Mouse (Mus musculus) forebrain, embryonic 11.5 days (tissue): Measurements from ENCODE around the gene Pou2af1. TPM values are rescaled to one million over a fixed set of nuclear protein-coding genes. Genes with fewer than 3 reads are reported as not detected.

ENCODE experiments used
- ATAC-seq: fragments of 200-750 bp; cut with Nextera tagmentation; replicated peaks from 2 replicates; pipeline ENCODE4 v1.8.0; 2017; ENCODE audit warnings: moderate TSS enrichment; ENCODE audit not compliant: low FRiP score
- DNase-seq: peaks from one replicate; pipeline ENCODE4 v3.0.0-alpha.2; 2017; ENCODE audit warnings: low spot score
- H3K27ac ChIP-seq: fragments of 300-500 bp; sonication (generic); 2 replicates; pipeline ENCODE4 v1.5.1; 2014; ENCODE audit warnings: low read depth, low read length
- H3K27me3 ChIP-seq: fragments of 300-500 bp; sonication (generic); 2 replicates; pipeline ENCODE4 v1.6.1; 2014; ENCODE audit warnings: mild to moderate bottlenecking, low read length, mixed read lengths; ENCODE audit not compliant: control insufficient read depth, insufficient read depth
- H3K36me3 ChIP-seq: fragments of 300-500 bp; sonication (generic); 2 replicates; pipeline ENCODE4 v1.6.1; 2014; ENCODE audit warnings: mild to moderate bottlenecking, low read length, moderate library complexity, mixed read lengths; ENCODE audit not compliant: control insufficient read depth, insufficient read depth
- H3K4me1 ChIP-seq: fragments of 300-500 bp; sonication (generic); replicated peaks from 2 replicates; pipeline ENCODE4 v1.6.1; 2014; ENCODE audit warnings: low read length, mixed read lengths; ENCODE audit not compliant: control insufficient read depth, insufficient read depth
- H3K4me2 ChIP-seq: fragments of 300-500 bp; sonication (generic); 2 replicates; pipeline ENCODE4 v1.6.1; 2014; ENCODE audit warnings: low read depth, mild to moderate bottlenecking, low read length, moderate library complexity, mixed read lengths; ENCODE audit not compliant: severe bottlenecking
- H3K4me3 ChIP-seq: fragments of 300-500 bp; sonication (generic); 2 replicates; pipeline ENCODE4 v1.5.1; 2014; ENCODE audit warnings: low read depth, low read length
- H3K9ac ChIP-seq: fragments of 300-500 bp; sonication (generic); 2 replicates; pipeline ENCODE4 v1.6.1; 2014; ENCODE audit warnings: low read length
- H3K9me3 ChIP-seq: fragments of 300-500 bp; sonication (generic); 2 replicates; pipeline ENCODE4 v1.6.1; 2016; ENCODE audit warnings: low read length, mixed read lengths; ENCODE audit not compliant: control insufficient read depth
- WGBS: fragments of 180-500 bp; shearing (Covaris S2); extraction: QIAGEN DNeasy Blood & Tissue Kit; methylation state at CpG from one replicate; pipeline ENCODE4 v1.1.7; 2014; 5-methylcytosine and 5-hydroxymethylcytosine counted together
- polyA plus RNA-seq: library from polyadenylated mRNA; unstranded; fragments of >200 nt; fragmentation: Nextera tagmentation; extraction: Ambion mirVana; gene quantifications from 2 replicates; pipeline ENCODE4 v1.2.1, GENCODE M21; 2014

Gene Pou2af1
- not detected in 2 replicates for polyA plus RNA-seq

GRCm38 (mm10) chr9:51213023-51213728, at the start of gene Pou2af1:
Gene Pou2af1, plus strand, starts transcription at chr9:51213708.
- 82% methylated on average over 20 of the region's 20 CpGs for WGBS
- no peaks in the 10 kb centered on the region for H3K4me1 ChIP-seq

GRCm38 (mm10) chr9:51163989-51164388, 49.5 kb upstream of the Pou2af1 start:
- H3K4me3 ChIP-seq, result no peak overlapping the region
- no peaks in the 10 kb centered on the region for H3K36me3 ChIP-seq
- no peaks in the 10 kb centered on the region for H3K27me3 ChIP-seq
- 88% methylated on average over 5 of the region's 5 CpGs for WGBS
- no peak overlapping the region for H3K27ac ChIP-seq
- DNase-seq, result no peak
- H3K4me2 ChIP-seq, result no peak overlapping the region
- H3K4me1 ChIP-seq, result no peaks in the 10 kb centered on the region
- no peaks in the 10 kb centered on the region for H3K9me3 ChIP-seq
- no peak for ATAC-seq
- H3K9ac ChIP-seq, result no peak overlapping the region

More at GRCm38 (mm10) chr9:51213023-51213728, at the start of gene Pou2af1:
- Histone ChIP-seq H3K4me2 (no peak within 1 kb of the TSS), H3K4me3 (no peak within 1 kb of the TSS), H3K9me3 (no peaks in the 10 kb centered on the region), H3K9ac (no peak within 1 kb of the TSS), H3K27me3 (no peaks in the 10 kb centered on the region), H3K27ac (no peak within 1 kb of the TSS), H3K36me3 (no peaks in the 10 kb centered on the region)
- no peak for ATAC-seq
- no peak for DNase-seq

- Histone ChIP-seq H3K27me3 (no peaks in the 10 kb centered on the region), H3K9ac (no peak within 1 kb of the TSS), H3K4me3 (no peak within 1 kb of the TSS), H3K4me2 (no peak within 1 kb of the TSS), H3K27ac (no peak within 1 kb of the TSS), H3K4me1 (no peaks in the 10 kb centered on the region), H3K9me3 (no peaks in the 10 kb centered on the region), H3K36me3 (no peaks in the 10 kb centered on the region)
- ATAC-seq (no peak), DNase-seq (no peak)
- WGBS, result 48% methylated on average over 6 of the region's 6 CpGs
Measured at GRCm38 (mm10) chr9:51165312-51166180, 48.0 kb upstream of the Pou2af1 start, which contains the start of gene Gm32742. Gene Gm32742, minus strand, starts transcription at chr9:51165517.

GRCm38 (mm10) chr9:51167954-51168353, 45.6 kb upstream of the Pou2af1 start:
- Histone ChIP-seq H3K27ac (no peak overlapping the region), H3K4me2 (no peak overlapping the region), H3K9ac (no peak overlapping the region), H3K36me3 (no peaks in the 10 kb centered on the region), H3K9me3 (no peaks in the 10 kb centered on the region), H3K27me3 (no peaks in the 10 kb centered on the region), H3K4me1 (no peaks in the 10 kb centered on the region), H3K4me3 (no peak overlapping the region)
- WGBS, result 66% methylated on average over 11 of the region's 11 CpGs
- ATAC-seq, result no peak
- no peak for DNase-seq

GRCm38 (mm10) chr9:51168698-51169097, 44.8 kb upstream of the Pou2af1 start:
- Histone ChIP-seq H3K27me3 (no peaks in the 10 kb centered on the region), H3K4me1 (no peaks in the 10 kb centered on the region), H3K4me3 (no peak overlapping the region), H3K9me3 (no peaks in the 10 kb centered on the region), H3K27ac (no peak overlapping the region), H3K9ac (no peak overlapping the region), H3K4me2 (no peak overlapping the region), H3K36me3 (no peaks in the 10 kb centered on the region)
- DNase-seq, result no peak
- 88% methylated on average over 5 of the region's 5 CpGs for WGBS
- no peak for ATAC-seq

- Histone ChIP-seq H3K9ac (no peak overlapping the region), H3K4me1 (no peaks in the 10 kb centered on the region), H3K27ac (no peak overlapping the region), H3K4me2 (no peak overlapping the region), H3K36me3 (no peaks in the 10 kb centered on the region), H3K9me3 (no peaks in the 10 kb centered on the region), H3K27me3 (no peaks in the 10 kb centered on the region), H3K4me3 (no peak overlapping the region)
- DNase-seq (no peak), ATAC-seq (no peak)
- 90% methylated on average over 7 of the region's 7 CpGs for WGBS
Measured at GRCm38 (mm10) chr9:51169133-51169532, 44.4 kb upstream of the Pou2af1 start.

GRCm38 (mm10) chr9:51170298-51170697, 43.2 kb upstream of the Pou2af1 start:
- Histone ChIP-seq H3K9ac (no peak overlapping the region), H3K36me3 (no peaks in the 10 kb centered on the region), H3K4me2 (no peak overlapping the region), H3K4me3 (no peak overlapping the region), H3K4me1 (no peaks in the 10 kb centered on the region), H3K9me3 (no peaks in the 10 kb centered on the region), H3K27me3 (no peaks in the 10 kb centered on the region), H3K27ac (no peak overlapping the region)
- 86% methylated on average over 6 of the region's 6 CpGs for WGBS
- ATAC-seq (no peak), DNase-seq (no peak)

- Histone ChIP-seq H3K9ac (no peak overlapping the region), H3K27me3 (no peaks in the 10 kb centered on the region), H3K4me1 (no peaks in the 10 kb centered on the region), H3K27ac (no peak overlapping the region), H3K4me3 (no peak overlapping the region), H3K9me3 (no peaks in the 10 kb centered on the region), H3K4me2 (no peak overlapping the region), H3K36me3 (no peaks in the 10 kb centered on the region)
- 82% methylated on average over 8 of the region's 8 CpGs for WGBS
- no peak for ATAC-seq
- no peak for DNase-seq
Measured at GRCm38 (mm10) chr9:51174890-51175464, 38.5 kb upstream of the Pou2af1 start.
